Mouse (Mus musculus): ENCODE results near the gene Gdf11.

DNA sequence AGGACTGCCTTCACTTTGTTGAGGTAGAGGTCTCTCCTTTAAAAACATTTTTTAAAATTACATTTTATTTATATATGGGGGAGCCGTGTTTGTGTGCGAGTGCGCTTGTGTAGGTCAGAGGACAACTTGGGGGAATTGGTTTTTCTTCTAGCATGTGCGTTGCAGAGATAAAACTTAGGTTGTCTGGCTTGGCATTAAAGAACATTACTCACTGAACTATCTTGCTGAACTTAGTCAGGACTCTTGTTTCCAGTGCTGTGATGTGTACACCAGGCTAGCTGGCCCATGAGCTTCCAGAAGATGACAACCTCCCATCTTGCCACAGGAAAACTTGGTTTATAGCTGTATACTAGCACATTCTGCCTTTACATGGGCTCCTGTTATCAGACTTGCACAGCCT lies 44.9 kb downstream of the Gdf11 start:
- TF ChIP-seq CTCF (IDR thresholded peaks at IDR 0.05; ENCODE audit: control insufficient read depth, insufficient read depth, low read length) = no peak
- TF ChIP-seq POLR2A (IDR thresholded peaks at IDR 0.05; ENCODE audit: borderline replicate concordance, control insufficient read depth, low read depth, low read length) = no peak
